Mouse (Mus musculus) CD4-positive, CD25-positive, alpha-beta regulatory T cell (primary cell): ENCODE results near the gene Erg. TPM values are rescaled to one million over a fixed set of nuclear protein-coding genes. Genes with fewer than 3 reads are reported as not detected.

Source experiments
- polyA plus RNA-seq: library from polyadenylated mRNA; unstranded; fragments of 100-300 nt; shearing (Covaris generic); gene quantifications from one replicate; pipeline ENCODE4 v1.2.1, GENCODE M21; 2017

Gene Erg
- polyA plus RNA-seq, result not detected

DNA sequence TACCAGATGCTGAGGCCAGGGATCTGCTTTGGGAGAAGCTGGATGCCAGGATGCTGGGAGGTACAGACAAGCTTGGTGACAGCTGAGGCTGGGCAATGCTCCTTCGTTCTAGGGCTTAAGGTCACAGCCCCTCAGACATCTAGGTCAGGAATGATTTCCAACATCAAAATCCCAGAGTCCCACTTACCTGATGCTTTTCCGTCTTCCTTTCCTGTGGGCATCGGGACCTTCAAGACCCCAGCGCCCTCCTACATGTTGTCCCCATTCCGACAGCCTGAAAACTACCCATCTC is at the start of gene Erg:
Gene Erg (minus strand): TSS at position 283 of the 292 bp plus-strand sequence.

Other genes starting within 250 kb of the Erg start
- gene Ets2, start 115.5 kb upstream of the Erg start, polyA plus RNA-seq, result 31.4 TPM